Mouse (Mus musculus) layer of hippocampus, postnatal 14 days (tissue): ENCODE data around the gene Trpv4. TPM values are rescaled to one million over a fixed set of nuclear protein-coding genes. Genes with fewer than 3 reads are reported as not detected.

Source experiments
- DNase-seq, 2 experiments: peaks; one replicate each; pipeline ENCODE4 v3.0.0; 2021 to 2022; ENCODE audit warnings: low spot score in 2 of 2, mixed read lengths in 1 of 2
- total RNA-seq, 2 experiments: library from RNA; stranded (reverse); gene quantifications; 2 replicates each; pipeline ENCODE4 v1.2.3; 2021

The Trpv4 gene
- total RNA-seq, 2 experiments from 2014 or later: 2.2 to 5.7 TPM

- DNase-seq: no peak
Observed at GRCm38 (mm10) chr5:114591151-114591561, 67.1 kb downstream of the Trpv4 start.

GRCm38 (mm10) chr5:114590043-114590913 lies 67.9 kb downstream of the Trpv4 start:
- no peak for DNase-seq

GRCm38 (mm10) chr5:114589454-114589853 lies 68.8 kb downstream of the Trpv4 start:
- no peak for DNase-seq

- no peak for DNase-seq
Observed at GRCm38 (mm10) chr5:114589026-114589425, 69.2 kb downstream of the Trpv4 start.

GRCm38 (mm10) chr5:114588416-114588815 lies 69.8 kb downstream of the Trpv4 start:
- no peak for DNase-seq

GRCm38 (mm10) chr5:114587908-114588307 lies 70.3 kb downstream of the Trpv4 start:
- no peak for DNase-seq

- DNase-seq: no peak
Observed at GRCm38 (mm10) chr5:114585682-114586081, 72.5 kb downstream of the Trpv4 start.

GRCm38 (mm10) chr5:114584293-114585104 lies 73.7 kb downstream of the Trpv4 start:
- no peak for DNase-seq

GRCm38 (mm10) chr5:114583490-114584175 lies 74.6 kb downstream of the Trpv4 start:
- DNase-seq: no peak

- DNase-seq: no peak
Observed at GRCm38 (mm10) chr5:114583046-114583445, 75.2 kb downstream of the Trpv4 start.

- DNase-seq: no peak
Observed at GRCm38 (mm10) chr5:114581486-114581885, 76.7 kb downstream of the Trpv4 start.

- DNase-seq: peak in 1 of 2 experiments; percentile 71
Observed at GRCm38 (mm10) chr5:114579714-114580357, 78.4 kb downstream of the Trpv4 start.

- peak in 1 of 2 experiments; percentile 79 for DNase-seq
Observed at GRCm38 (mm10) chr5:114578361-114578760, 79.9 kb downstream of the Trpv4 start.

- DNase-seq: peak in 1 of 2 experiments; percentile 78
Observed at GRCm38 (mm10) chr5:114575986-114576605, 82.1 kb downstream of the Trpv4 start.

- no peak for DNase-seq
Observed at GRCm38 (mm10) chr5:114575530-114575929, 82.7 kb downstream of the Trpv4 start.

- no peak for DNase-seq
Observed at GRCm38 (mm10) chr5:114575010-114575409, 83.2 kb downstream of the Trpv4 start.

GRCm38 (mm10) chr5:114573920-114574628 lies 84.1 kb downstream of the Trpv4 start:
- no peak for DNase-seq

- DNase-seq: no peak
Observed at GRCm38 (mm10) chr5:114572997-114573396, 85.2 kb downstream of the Trpv4 start.
